Mouse (Mus musculus) cerebellum, adult 9-10 months (tissue): ENCODE measurements around the gene Homer1.

Source experiments
- DNase-seq: peaks from one replicate; pipeline ENCODE4 v3.0.0; 2022

The Homer1 gene

DNA sequence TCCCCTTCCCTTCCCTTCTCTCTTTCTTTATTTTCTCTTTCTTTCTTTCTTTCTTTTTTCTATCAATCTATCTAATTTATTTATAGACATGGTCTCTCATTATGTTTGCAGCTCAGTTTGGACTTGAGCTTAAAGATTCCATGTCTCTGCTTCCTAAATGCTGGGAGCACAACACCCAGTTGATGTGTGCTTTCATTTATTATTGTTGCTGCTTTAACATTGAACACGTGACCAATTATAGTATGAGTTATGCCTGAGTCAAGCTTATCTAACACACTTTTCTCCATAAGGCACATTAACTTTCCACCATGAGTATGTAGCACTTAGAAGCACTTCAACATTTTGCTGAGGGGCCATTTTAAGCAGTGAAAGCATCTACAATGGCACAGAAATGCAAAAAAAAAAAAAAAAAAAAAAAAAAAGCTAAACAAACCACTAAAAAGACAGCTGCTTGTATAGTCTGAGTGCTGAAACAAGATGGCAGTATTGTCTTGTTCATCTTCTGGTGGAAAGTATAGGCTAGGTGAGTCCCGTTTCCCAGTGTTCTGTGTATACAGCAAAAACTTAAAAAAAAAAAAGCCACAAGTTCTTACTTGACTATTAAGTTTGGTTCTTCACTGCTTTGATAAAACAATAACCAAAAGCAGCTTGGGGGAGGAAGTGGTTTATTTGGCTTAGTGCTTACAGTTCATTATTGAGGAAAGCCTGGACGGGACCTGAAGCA, 41.3 kb downstream of the Homer1 start:
- no peak for DNase-seq

DNA sequence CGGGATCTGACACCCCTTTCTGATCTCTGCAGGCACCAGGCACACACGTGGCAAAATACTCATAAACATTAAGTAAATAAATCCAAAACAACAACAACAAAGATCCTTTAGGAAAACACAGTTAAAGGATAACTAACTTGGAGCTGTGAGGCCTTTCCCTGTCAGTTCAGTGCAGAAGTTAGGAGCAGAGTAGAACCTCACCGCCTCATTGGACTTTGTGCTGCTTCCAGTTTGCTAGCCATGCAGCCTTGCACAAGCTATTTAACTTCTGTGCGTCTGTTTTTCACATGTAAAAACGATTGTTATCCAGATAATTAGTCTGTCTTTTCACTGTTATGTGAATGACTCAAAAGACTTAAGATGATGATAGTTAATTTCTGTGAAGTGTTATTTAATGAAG, 43.2 kb downstream of the Homer1 start:
- no peak for DNase-seq

DNA sequence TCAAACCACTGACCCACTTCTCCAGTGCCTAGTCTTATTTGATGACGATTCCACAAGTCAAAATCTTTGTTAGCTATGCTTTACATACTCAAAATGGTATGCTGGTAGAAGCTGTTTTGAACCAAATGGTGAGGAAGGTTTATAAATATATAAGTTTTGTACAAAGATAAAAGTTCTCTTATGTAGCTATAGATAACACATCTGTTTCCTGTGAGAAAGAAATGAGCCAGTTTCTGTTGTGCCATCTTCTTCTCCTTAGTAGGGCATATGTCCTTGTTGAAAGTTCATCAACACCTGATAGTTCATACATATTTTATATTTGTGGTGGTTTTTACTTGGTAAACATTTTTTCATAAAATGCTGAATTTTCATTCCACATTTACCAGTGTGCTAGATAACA, 45.0 kb downstream of the Homer1 start:
- DNase-seq, result no peak

DNA sequence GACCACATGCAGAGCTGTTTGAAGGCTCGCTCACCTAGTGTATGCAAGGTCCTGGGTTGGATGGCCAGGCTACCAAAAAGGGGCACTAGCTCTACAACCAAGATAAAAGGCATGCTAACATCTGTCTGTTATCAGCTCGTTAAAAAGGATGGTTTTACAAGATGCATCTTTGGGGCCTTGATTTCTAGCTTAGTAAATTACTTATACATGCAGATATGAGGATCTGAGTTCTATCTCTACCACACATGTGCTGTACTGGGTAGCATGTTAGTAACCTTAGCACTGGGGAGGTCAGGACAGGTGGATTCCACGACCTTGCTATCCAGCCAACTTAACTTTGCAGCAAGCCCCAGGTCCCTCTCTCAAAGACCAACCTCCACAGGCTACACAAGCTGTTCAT, 46.4 kb downstream of the Homer1 start:
- no peak for DNase-seq

DNA sequence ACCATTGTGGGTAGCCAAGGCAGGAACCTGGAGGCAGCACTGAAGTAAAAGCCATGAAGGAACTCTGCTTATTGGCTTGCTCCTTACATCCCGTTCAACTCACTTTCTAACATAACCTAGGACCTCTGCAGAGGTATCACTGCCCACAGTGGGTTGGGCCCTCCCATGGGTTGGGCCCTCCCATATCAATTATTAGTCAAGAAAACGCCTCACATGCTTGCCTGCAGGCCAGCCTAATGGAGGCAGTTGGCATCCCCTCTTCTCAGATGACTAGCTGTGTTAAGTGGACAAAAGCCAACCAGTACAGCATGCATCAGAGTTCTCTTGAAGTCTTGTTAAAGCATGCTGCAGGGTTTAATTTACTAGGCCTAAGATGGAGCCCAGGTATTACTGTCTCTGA, 52.6 kb downstream of the Homer1 start:
- no peak for DNase-seq

DNA sequence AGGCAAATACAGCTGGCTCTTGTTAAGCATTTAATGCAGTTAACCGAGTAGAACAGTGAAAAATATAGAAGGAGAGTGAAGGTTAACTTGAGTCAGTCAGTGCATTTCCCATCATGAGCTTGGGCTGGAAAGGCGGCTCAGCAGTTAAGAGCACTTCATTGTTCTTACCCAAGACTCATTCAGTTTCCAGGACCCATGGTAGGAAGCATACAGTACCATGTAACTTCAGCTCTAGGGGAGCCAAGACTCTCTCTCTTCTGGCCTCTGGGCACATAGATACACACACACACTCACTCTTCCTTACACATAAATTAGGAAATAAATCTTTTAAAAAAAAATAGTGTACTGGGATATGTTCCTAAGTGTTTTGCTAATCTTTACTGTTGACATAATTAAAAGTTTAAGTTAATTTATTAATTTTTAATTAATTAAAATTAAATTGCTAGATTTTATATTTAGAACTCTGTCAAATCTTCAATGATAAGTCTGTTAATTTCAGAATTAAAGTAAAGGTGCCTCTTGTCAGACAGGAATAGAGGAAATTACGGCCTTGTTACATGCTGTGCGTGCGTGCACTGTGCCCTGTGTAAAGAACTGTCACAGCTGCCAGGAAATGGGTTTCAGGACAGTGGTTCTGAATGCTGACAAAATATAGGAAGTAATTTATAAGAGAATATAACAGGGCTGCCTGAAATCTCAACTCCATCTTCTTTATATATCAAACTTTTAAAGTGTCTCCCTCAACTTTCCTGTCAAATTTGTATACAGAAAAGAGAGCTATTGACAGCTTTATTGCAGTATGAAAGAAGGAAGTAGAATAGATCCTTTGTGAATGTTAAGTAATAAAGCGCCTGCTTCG, 55.2 kb downstream of the Homer1 start:
- DNase-seq, result no peak

DNA sequence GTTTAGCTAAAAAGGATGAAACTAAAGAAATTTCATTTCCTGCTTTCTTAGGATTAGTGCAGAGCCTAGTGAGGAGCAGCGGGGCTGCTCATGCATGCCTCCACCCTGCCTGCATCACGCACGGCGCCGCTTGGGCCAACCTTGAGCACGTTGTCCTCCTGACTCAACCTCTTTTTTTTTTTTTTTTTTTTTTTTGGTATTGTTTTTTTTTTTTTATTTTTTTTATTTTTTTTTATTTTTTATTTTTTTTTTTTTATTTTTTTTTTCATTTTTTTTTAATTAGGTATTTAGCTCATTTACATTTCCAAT, 55.8 kb downstream of the Homer1 start:
- DNase-seq, result no peak

DNA sequence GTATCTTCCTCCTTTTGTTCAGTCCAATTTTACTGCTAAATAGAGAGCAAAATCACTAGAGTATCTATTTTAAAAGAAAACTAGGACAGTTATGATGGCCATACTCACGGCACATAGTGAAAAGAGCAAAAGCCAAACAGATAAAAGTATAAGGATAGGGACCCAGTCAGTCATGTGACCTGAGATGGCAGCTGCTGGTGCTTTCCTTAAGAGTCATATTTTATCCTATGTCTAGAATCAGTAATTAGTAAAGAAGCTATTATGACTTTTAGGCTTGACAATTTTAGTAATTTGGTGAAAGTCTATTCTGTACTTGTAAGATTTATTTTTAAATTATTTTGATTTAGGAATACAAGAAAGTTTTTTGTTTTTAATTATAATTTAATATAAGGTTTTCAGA, 59.1 kb downstream of the Homer1 start:
- no peak for DNase-seq

DNA sequence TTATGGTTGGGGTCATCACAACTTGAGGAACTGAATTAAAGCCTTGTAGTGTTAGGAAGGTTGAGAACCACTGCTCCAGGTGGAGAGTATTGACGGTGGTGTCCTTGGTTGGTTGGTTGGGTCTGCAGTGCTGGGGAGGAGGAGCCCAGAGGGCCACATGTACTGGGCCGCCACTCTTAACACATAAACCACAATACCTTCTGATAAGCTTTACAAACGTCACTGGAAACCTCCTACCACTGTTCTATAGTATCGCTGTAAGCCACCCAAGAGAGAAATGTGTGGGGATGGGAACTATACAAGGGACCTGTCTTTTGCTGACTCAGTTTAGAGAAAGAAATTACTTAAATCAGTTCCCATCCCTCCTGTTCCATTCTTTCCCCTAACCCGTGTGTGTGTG, 68.1 kb downstream of the Homer1 start:
- no peak for DNase-seq

DNA sequence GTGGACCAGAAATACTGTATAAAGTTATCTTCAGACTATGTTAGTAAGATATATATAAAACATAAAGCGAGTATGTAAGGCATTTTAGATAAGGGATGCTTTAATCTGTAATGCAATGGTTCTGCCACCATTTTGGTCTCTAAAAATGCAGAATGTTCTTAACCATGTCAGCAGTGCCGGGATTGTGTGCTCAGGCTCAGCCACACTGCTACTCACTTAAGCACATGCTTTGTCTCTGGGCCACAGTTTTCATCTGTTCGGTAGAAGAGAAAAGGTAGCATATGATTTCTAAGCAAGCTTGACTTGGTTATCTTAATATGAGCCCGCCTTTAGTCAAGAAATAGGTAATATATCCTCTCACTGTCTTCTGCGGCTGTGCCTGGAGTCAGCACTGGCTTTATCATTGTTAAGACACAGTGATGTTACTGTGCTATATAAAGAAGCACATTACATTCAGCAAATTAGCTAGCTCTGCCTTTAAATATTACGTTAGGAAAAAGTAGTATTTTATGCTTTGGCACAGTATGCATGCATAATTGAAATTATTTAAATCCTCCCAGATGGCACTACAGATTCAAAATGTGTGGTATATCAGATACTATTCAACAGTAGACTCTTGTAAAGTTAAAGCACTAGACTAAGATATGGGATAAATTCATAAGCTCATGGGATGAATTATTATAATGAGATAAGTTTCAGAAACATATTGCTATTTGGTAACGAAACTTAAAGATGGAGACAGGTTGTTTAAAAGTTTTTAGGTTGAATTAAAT, 69.6 kb downstream of the Homer1 start:
- DNase-seq, result no peak

DNA sequence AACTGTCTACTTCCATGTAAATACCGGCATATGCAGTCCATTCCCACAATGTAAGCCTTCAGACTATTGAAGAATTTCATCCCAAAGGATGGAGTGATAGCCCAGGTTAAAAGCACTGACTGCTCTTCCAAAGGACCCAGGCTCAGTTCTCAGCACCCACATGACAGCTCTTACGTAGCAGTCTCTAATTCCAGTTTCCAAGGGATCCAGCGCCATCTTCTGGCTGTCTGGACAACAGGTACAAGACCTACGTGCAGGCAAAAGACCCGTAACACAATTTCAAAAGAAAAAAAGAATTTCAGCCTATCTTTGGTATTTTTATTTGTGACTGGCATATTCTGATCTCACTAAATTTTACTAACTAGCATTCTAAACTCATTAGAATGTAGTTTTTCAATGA, 75.0 kb downstream of the Homer1 start:
- DNase-seq, result no peak

DNA sequence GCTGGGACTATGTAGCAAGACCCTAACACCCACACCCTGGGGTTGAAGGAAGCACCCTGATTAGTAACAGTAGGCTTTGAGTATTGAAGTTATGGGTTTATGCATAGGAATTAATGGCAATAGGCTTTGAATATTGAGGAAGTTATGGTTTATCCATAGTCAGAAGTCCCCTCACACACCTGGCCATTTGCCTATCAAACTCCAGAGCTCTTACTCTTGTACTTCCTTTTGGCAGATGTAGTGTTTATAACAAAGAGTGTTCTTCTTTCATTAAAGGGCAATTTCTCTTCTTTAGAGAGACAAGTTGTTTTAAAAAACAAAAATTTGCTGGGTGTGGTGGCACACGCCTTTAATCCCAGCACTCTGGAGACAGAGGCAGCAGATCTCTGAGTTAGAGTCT, 79.1 kb downstream of the Homer1 start:
- no peak for DNase-seq

DNA sequence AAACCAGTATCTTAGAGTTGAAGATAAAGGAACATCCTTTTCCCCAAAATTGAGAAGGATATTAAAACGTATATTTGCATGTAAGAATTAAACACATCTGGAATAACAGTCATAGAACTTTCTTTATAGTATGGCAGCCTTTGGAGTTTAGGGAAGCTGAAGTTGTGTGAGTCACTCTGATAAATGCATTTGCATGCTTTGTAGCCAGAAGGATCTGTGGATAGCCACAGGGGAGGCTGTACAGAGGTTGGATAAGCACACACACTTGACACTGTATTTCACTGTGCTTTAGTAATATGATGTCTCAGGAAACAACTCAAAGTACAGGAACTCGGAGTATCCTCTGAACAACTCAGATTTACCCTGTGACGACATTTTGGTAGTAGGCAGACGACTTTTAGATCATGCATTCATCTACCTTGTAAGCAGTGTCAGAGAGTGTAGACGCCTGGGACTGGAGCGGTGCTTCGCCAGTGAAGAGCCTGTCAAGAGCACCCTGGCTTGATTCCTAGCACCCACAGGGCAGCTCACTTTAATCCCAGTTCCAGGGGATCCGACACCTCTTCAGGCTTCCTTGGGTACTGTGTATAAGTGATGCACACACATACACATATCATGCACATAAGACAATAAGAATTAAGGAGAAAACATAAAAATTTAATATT, 81.1 kb downstream of the Homer1 start:
- no peak for DNase-seq

DNA sequence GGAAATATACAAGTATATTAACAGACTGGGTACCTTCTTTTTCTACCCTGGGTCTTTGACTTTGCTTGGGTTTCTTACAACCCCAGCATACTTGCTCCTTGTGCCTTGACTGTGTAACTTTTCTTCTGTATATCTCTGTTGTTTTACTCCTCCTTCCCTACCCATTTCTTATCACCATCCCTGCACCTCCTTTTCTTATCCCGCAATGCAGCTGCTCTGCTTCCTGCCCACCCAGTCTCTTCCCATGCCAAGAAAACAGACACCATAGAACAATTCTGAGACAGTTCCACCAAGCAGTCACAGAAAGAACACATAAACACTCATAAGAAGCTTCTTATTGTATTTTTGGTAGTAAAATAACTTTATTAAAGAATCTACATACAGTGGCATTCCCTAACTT, 81.9 kb downstream of the Homer1 start:
- DNase-seq, result no peak

DNA sequence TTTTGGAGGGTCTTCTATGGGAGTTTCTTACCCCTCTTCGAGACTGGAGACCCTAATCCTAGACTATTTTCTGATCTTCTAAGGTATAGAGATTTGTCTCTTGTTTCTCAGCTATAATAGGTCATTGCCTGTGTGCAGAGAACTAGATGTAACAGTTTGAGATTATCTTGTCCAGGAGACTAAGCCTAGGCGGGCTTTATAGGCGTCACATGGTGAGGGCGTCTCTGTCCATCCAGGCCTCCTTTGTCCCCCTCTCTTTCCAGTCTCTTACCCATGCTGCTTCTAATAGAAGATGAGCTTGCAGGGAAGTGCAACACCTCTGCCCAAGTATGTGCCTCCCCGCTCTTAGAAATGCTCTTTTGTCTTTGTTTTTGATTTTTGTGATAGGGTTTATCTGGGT, 83.7 kb downstream of the Homer1 start:
- no peak for DNase-seq

DNA sequence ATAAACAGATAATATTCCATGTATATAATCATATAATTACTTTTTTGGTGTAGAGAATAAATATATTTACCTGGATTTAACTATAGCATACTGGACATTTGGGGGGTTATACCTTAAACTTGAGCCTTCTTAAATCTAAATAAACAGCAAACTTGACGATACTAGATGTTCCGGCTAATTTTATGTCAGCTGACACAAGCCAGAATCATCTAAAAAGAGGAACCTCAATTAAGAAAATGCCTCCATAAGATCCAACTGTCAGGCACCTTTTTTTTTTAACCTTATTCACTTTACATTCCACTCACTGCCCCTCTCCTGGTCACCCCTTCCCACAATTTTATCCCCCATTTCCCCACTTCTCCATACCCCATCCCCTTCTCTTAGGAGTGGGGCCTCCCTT, 84.2 kb downstream of the Homer1 start:
- DNase-seq, result no peak

DNA sequence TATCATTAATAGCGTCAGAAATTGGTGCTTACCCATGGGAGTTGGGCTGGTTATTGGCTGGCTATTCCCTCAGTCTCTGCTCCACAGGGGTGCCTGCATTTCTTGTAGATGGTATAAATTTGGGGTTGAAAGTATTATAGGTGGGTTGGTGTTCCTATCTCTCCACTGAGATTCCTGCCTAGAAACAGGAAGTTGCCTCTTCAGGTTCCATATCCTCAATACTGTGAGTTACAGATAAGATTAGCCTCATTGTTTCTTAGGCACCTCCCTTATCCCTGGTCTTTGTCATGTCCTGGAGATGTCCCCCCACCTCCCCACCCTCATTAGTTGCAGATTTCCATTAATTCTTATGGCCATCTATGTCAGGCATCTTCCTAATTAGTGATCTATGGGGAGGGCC, 85.0 kb downstream of the Homer1 start:
- no peak for DNase-seq

DNA sequence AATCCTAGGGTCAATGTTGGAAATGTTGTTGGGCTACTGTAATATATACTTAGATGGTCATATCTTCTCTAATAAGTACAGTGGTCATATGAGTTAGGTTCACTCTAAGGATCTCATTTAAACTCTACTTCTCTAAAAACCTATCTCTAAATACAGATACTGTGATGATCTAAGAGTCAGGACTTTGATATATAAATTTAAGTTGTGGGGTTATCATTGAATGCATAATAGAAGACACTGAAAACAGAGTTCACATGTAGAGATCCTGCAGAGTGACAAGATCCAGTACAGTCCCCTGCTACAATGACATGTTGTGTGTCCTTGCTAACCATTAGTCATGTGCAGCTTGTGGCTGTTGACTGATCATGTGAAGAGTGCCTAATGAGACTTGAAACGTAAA, 85.7 kb downstream of the Homer1 start:
- no peak for DNase-seq

DNA sequence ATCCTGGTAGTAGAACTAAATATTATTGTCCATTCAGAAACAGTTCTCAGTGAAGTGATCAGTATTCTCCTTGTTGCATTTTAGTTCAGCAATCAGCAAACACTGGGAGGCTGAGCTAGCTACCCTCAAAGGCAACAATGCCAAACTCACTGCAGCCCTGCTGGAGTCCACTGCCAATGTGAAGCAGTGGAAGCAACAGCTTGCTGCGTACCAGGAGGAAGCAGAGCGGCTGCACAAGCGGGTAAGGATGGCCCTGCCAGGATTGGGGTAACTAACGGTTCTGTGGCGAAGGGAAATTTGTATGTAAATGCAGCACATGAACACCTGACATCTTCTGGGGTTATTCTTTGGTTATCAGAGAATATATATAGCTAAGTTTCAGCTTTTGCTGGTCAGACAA, 88.0 kb downstream of the Homer1 start:
- DNase-seq, result peak; percentile 52

DNA sequence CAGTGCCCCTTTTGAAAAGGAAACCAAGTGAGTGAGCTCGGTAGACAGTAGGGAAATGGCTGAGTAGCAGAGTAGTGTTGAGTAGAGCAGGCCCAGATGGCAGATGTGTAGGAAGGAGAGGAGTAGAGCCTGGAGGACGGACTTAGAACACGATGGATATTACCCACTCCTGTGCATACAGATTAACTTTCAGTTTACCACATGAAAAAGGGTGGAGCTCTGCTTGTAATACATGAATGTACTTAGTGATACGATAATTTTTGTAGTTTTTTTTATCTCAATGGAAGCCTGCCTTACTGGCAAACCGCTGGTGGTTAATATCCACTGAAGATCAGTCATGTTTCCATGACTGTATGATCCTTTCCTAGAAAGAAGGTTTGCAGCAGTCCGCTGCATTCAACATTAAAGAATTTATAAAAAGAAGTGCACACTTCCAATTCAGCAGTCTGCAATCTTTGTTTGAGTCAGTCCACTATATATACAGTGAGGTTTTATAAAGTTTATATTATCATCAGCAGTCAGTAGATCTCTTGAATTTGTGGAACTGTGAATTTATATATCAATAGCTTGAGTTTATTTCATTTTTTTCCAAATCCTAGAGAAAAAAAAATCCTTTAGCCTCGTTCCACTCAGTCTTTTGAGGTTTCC, 89.3 kb downstream of the Homer1 start:
- no peak for DNase-seq

DNA sequence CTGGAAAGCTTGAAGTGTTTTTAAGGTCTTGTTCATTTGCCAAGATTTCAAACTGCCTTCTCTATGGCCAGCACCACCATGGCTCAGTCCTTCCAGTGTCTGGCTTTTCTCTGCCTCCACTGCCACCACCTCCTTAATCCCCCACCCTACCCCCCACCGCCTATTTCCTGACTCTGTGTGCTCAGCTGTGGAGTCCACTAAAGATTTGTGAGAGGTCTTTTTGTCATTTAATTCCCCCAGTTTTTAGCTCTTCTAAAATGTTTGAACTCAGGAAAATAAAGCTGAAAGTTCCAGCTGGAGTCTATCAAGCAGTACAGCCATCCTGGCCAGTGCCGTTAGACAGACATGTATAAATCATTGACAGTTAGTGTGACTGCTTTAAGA, 89.8 kb downstream of the Homer1 start:
- DNase-seq, result no peak

DNA sequence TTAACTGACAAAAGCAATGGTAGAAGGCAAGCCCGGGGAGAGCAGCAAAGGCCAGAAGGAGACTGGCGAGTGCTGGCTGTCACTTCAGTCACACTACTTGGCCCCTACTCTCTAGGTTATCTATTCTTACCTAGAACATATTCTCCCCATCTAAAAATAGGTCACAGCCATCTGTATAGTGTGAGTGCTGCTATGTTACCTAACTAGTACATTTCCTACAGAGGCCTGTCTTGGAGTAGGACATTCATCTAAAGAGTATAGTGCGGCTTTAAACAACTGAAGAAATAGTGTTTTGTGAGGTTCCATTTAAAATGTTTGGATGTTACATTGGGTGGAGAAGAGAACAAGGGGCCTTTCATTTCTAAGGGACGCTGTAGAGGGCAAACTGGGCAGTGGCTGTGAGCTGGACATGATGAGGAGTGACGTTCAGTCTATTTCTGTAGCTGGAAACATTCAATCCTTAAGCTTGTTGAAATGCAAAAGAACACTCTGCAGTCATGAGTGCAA, 100.3 kb downstream of the Homer1 start:
- peak; percentile 91 for DNase-seq

DNA sequence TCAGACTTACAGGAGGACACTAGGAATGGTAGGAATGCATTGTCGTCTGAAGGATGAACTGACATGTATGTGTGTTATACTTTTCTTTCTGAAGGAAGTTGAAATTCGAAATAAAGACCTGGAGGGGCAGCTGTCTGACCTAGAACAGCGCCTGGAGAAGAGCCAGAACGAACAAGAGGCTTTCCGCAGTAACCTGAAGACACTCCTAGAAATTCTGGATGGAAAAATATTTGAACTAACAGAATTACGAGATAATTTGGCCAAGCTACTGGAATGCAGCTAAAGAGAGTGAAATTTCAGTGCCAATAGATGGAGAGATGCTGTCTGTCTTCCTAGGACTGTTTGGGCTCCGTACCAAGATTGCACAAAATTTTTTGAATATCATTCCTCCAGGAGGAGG, 102.5 kb downstream of the Homer1 start:
- DNase-seq, result peak; percentile 52
